Mouse (Mus musculus) lung, adult 2 months (tissue): Measurements from ENCODE around the gene Krtap4-1. TPM values are rescaled to one million over a fixed set of nuclear protein-coding genes. Genes with fewer than 3 reads are reported as not detected.
"Not testable (repeated sequence)": the region's sequence is repeated elsewhere in the genome, so short reads cannot be mapped to it uniquely, and the experiment has no call there.

Source experiments
- DNase-seq: peaks from one replicate; pipeline ENCODE4 v3.0.0; 2022
- H3K4me1 ChIP-seq: fragments of 200-500 bp; 2 replicates; pipeline ENCODE4 v1.6.1; 2011; ENCODE audit warnings: low read length; ENCODE audit not compliant: control insufficient read depth, insufficient read depth
- H3K4me3 ChIP-seq: fragments of 200-500 bp; replicated peaks from 2 replicates; pipeline ENCODE3; 2011; ENCODE audit warnings: low read depth, mild to moderate bottlenecking, control low read depth, low read length; ENCODE audit errors: extremely low read depth
- CTCF ChIP-seq: fragments of 200-500 bp; IDR thresholded peaks from 2 replicates; pipeline ENCODE4 v1.5.1; 2011; ENCODE audit warnings: mild to moderate bottlenecking, low read length, control low read depth; ENCODE audit not compliant: insufficient read depth
- POLR2A ChIP-seq: fragments of 200-500 bp; IDR thresholded peaks from 2 replicates; pipeline ENCODE4 v1.6.1; 2011; ENCODE audit warnings: low read depth, mild to moderate bottlenecking, control low read depth, low read length, borderline replicate concordance; ENCODE audit errors: extremely low read depth
- WGBS: fragments of 180-500 bp; shearing (Covaris S2); methylation state at CpG from one replicate; pipeline ENCODE4 v1.1.7; 2018; 5-methylcytosine and 5-hydroxymethylcytosine counted together
- polyA plus RNA-seq: library from polyadenylated mRNA; depleted of rRNA; stranded (reverse); fragments of >200 nt; gene quantifications from 2 replicates; pipeline ENCODE4 v1.2.3, GENCODE M21; 2012

Krtap4-1 gene
- polyA plus RNA-seq, 1 experiment: not detected

DNA sequence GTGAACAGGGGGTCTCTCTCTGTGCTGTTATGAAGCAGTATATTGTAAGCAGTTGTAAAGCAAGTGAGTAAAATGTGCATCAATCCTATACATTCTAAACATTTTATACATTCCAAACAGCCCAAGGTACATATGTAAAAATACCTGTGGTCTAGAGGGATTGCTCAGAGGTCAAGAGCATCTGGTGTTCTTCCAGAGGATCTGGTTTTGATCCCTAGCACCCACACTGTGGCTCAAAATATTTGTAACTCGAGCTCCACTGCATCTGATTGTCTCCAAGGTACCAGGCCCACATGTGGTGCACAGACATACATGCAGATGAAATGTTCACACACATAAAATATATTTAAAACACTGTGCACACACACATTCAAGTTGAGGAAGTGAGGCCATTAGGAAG lies 12.9 kb upstream of the Krtap4-1 start:
- 19% methylated on average over 1 of the region's 1 CpGs for WGBS
- no peak for DNase-seq
- no peaks in the 10 kb centered on the region for H3K4me1 ChIP-seq
- TF ChIP-seq POLR2A (no peak), CTCF (no peak)
- no peak overlapping the region for H3K4me3 ChIP-seq

DNA sequence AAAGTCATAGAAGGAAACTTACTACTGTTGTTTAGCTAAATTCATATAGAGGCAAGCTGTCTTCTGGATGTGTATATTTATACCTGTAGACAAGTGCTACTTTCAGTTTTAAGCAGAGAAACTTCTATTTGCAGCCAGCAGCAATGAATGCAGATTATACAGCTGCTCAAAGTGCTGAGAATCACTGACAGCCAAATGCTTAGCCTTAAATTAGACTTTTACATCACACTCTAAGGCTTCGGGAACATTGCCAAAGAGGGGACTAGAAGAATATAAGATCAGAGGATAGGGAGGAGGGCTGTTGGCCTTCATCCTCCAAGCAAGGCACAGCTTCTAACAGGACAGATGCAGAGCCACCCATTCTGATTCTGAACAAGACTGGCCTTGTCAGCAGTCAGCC lies 9.0 kb upstream of the Krtap4-1 start:
- no peak for DNase-seq
- no peak overlapping the region for H3K4me3 ChIP-seq
- WGBS: 57% methylated on average over 1 of the region's 1 CpGs
- H3K4me1 ChIP-seq: no peaks in the 10 kb centered on the region
- TF ChIP-seq POLR2A (no peak), CTCF (no peak)

DNA sequence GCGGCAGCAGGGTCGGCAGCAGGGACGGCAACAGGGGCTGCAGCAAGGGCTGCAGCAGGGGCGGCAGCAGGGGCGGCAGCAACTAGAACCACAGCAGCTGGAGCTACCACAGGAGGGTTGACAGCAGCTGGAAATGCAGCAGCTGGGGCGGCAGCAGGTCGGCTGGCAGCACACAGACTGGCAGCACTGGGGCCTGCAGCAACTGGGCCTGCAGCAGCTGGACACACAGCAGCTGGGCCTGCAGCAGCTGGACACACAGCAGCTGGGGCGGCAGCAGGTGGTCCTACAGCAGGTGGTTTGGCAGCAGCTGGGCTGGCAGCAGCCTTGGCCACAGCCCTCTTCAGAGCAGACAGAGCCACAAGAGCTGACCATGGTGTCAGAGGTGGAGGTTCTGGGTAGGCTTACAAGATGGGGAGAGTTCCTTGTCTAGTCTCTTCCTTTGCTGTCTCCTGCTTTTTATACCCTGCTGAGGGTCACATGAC lies 6.7 kb upstream of the Krtap4-1 start, which contains the start of gene Krtap4-2:
TSS of gene Krtap4-2 (minus strand) at position 432 of the 482 bp plus-strand sequence.
- TF ChIP-seq POLR2A (no peak), CTCF (no peak)
- WGBS: 38% methylated on average over 8 of the region's 8 CpGs
- DNase-seq: no peak
- Histone ChIP-seq H3K4me3 (no peak within 1 kb of the TSS), H3K4me1 (no peaks in the 10 kb centered on the region)

DNA sequence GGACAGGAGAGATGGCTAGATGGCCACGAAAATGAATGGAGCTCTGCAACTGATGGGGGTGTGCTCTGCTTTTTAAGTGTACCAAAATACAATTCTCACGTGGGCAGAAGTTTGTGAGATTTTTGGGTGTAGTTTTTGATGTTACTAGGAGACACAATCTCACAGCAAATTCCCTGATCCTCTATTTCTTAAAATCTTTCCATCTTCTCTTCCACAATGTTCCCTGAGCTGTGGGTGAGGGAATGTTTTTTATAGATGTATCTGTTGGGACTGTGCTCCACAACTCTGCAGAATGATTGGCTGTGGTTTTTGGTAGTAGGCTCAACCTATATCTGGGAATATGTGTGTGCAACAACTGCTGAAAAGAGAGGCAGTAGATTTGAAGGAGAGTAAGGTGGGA lies 5.3 kb upstream of the Krtap4-1 start:
- DNase-seq: no peak
- WGBS: 63% methylated on average over 2 of the region's 2 CpGs
- Histone ChIP-seq H3K4me1 (no peaks in the 10 kb centered on the region), H3K4me3 (no peak overlapping the region)
- TF ChIP-seq CTCF (no peak), POLR2A (no peak)

DNA sequence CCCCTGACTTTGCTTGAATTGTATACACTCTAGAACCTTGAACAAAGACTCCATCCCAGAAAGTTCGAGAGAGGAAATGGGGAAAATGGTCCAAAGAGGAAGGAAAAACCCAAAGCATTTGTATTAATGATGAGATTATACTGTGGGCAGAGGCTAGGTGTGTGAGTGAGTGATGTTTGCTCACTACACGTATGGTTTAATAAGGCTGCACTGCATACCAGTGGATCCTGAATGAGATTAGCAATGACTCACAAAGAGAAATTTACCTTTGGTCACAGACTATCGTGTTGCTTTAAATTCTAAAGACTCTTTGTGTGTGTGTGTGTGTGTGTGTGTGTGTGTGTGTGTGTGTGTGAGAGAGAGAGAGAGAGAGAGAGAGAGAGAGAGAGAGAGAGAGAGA lies 2.9 kb upstream of the Krtap4-1 start:
- 42% methylated on average over 3 of the region's 3 CpGs for WGBS
- DNase-seq: no peak
- no peak for TF ChIP-seq CTCF
- no peak for TF ChIP-seq POLR2A
- H3K4me1 ChIP-seq: no peaks in the 10 kb centered on the region
- H3K4me3 ChIP-seq: no peak overlapping the region

DNA sequence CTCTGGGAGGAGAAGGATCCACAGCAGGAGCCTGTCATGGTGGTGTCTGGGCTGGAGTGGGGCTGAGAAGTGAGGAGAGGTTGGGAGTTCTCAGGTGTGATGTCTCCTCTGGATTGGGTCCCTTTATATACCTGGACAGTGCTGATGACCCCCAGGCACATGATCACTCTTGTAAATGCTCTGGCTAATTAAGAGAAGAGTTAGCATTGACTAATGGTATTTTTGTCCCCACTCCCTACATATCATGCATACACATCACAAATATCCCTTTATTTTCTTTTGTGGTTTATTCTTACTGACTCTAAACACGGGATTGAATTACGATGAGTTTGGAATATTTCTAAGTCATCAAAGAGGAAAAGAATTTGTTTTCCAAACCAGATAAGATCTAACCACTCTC lies 7.7 kb downstream of the Krtap4-1 start, which contains the start of gene Gm11562:
TSS of gene Gm11562 (minus strand) at position 101 of the 400 bp plus-strand sequence.
- H3K4me3 ChIP-seq: no peak within 1 kb of the TSS
- WGBS: 74% methylated on average over 2 of the region's 2 CpGs
- H3K4me1 ChIP-seq: no peaks in the 10 kb centered on the region
- no peak for DNase-seq
- no peak for TF ChIP-seq CTCF
- no peak for TF ChIP-seq POLR2A

DNA sequence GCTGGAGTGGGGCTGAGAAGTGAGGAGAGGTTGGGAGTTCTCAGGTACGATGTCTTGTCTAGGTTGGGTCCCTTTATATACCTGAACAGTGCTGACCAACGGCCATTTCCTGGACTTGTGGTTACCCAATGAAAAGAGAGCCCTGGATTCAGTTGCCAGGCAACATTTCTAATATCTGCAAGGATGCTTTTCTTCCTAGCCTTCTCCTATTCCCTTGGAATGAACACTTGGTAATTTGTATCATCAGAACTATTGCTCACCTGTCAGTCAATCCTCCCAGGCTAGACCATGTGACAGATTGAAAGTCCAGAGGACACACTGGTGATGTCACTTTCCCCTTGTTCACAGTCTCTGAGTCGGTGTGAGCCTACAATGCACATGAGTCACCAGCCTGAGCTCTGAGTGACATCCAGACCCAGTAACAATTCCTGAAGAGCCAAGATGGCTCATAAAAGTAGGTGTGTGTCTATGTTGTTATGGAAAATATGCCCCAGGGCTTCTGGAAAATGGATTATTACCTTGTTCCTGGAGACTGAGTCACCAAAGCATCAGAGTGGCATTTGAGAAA lies 13.2 kb downstream of the Krtap4-1 start, which contains the start of gene Krtap2-4:
TSS of gene Krtap2-4 (minus strand) at position 51 of the 568 bp plus-strand sequence.
- H3K4me3 ChIP-seq: no peak within 1 kb of the TSS
- no peak for DNase-seq
- WGBS: 58% methylated on average over 3 of the region's 3 CpGs
- TF ChIP-seq CTCF (no peak), POLR2A (no peak)
- H3K4me1 ChIP-seq: no peaks in the 10 kb centered on the region

DNA sequence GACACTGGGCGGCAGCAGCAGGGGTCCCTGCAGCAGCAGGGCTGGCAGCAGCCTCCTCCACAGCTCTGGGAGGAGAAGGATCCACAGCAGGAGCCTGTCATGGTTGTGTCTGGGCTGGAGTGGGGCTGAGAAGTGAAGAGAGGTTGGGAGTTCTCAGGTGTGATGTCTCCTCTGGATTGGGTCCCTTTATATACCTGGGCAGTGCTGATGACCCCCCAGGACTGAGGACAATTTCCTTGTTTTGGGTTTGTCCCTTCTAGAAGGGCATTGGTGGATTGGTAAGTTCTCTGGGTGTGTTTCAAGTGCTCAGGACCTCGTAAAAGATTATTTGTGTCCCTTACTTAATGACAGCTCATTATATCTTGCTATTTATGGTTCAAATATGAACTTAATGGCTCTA lies 17.9 kb downstream of the Krtap4-1 start, which contains the start of gene Gm11937:
TSS of gene Gm11937 (minus strand) at position 101 of the 400 bp plus-strand sequence.
- DNase-seq, H3K4me1 ChIP-seq, H3K4me3 ChIP-seq: not testable (repeated sequence)
- WGBS: 41% methylated on average over 2 of the region's 2 CpGs

DNA sequence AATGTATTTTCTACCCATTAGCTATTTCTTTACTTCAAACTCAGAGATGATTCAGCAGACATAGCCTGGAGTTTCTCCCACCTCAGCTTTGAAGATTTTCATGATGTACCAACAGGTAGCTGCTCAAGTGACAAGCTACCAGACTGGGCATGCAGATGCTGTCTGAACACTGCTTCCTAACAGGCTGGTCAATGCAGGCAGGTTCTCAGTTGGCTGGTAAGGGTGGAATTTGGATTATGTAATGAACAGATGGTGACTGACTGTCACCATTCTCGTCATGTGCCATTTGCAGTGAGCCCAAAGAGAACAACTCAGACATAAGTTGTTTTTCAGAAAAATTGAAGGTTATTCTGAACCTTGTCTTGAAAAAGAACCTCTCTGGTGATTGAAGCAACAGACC lies 18.9 kb downstream of the Krtap4-1 start:
- WGBS: 77% methylated on average over 1 of the region's 1 CpGs
- H3K4me1 ChIP-seq: no peaks in the 10 kb centered on the region
- no peak overlapping the region for H3K4me3 ChIP-seq
- TF ChIP-seq POLR2A: no peak
- no peak for TF ChIP-seq CTCF
- DNase-seq: no peak

DNA sequence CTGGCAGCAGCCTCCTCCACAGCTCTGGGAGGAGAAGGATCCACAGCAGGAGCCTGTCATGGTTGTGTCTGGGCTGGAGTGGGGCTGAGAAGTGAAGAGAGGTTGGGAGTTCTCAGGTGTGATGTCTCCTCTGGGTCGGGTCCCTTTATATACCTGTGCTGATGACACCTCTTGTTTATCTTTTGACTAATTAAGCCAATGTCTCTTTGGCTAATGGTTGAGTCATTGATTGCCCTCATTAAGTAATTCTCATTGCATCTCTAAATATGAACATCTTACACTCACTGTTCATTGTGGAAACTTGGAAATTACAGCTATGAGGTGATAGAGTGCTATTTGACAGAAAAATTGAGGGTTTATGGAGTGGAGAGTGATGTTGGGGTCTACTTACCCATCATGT lies 24.8 kb downstream of the Krtap4-1 start, which contains the start of gene Gm11938:
TSS of gene Gm11938 (minus strand) at position 101 of the 400 bp plus-strand sequence.
- not testable (repeated sequence) for DNase-seq, H3K4me3 ChIP-seq, H3K4me1 ChIP-seq
- 48% methylated on average over 1 of the region's 1 CpGs for WGBS

DNA sequence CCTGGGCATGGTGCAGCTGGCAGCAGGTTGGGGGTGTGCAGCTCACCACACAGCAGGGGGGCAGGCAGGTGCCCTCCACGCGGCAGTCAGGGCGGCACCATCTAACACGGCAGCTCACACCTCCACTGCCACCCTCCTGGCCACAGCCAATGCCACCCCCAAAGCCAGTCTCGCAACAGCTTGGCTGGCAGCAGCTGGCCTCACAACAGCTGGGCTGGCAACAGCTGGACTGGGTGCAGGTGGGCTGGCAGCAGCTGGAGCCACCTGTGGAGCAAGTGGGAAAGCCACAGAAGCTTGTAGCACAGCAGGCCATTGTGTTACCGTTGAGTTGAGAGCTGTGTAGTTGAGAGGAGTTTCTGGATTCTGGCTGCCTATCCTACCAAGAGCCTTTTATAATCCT lies 30.3 kb downstream of the Krtap4-1 start, which contains the start of gene Krtap9-3:
TSS of gene Krtap9-3 (minus strand) at position 364 of the 400 bp plus-strand sequence.
- H3K4me1 ChIP-seq, DNase-seq, H3K4me3 ChIP-seq: not testable (repeated sequence)
- WGBS: 71% methylated on average over 6 of the region's 6 CpGs
